Mouse (Mus musculus): ENCODE data around the gene Zfp454. TPM values are rescaled to one million over a fixed set of nuclear protein-coding genes. Genes with fewer than 3 reads are reported as not detected.

The Zfp454 gene
- polyA plus RNA-seq, 1 experiment from 2014 or later: 4.9 TPM

Other genes starting within 250 kb of the Zfp454 start
- gene Zfp354c, start 59.9 kb downstream of the Zfp454 start, polyA plus RNA-seq (2015; fragmentation: Nextera tagmentation; extraction: Ambion mirVana): 11.1 and 11.6 TPM in 2 replicates
- 0.43 and 0.45 TPM in 2 replicates for gene Zfp879, start 46.1 kb downstream of the Zfp454 start, polyA plus RNA-seq (2015; fragmentation: Nextera tagmentation; extraction: Ambion mirVana)
- gene Grm6, start 37.0 kb downstream of the Zfp454 start, polyA plus RNA-seq (2015; fragmentation: Nextera tagmentation; extraction: Ambion mirVana): not detected in 2 replicates
- 8.1 and 9.1 TPM in 2 replicates for gene Zfp2, start 28.5 kb upstream of the Zfp454 start, polyA plus RNA-seq (2015; fragmentation: Nextera tagmentation; extraction: Ambion mirVana)
- gene Zfp354b, start 44.0 kb upstream of the Zfp454 start, polyA plus RNA-seq (2015; fragmentation: Nextera tagmentation; extraction: Ambion mirVana): 0.68 and 1.0 TPM in 2 replicates
- not detected in 2 replicates for gene 4933414I15Rik, start 56.1 kb upstream of the Zfp454 start, polyA plus RNA-seq (2015; fragmentation: Nextera tagmentation; extraction: Ambion mirVana)
- not detected in 2 replicates for gene Prop1, start 66.1 kb upstream of the Zfp454 start, polyA plus RNA-seq (2015; fragmentation: Nextera tagmentation; extraction: Ambion mirVana)
- not detected in 2 replicates for gene Olfr1378, start 78.9 kb upstream of the Zfp454 start, polyA plus RNA-seq (2015; fragmentation: Nextera tagmentation; extraction: Ambion mirVana)
- not detected in 2 replicates for gene Olfr1377, start 94.3 kb upstream of the Zfp454 start, polyA plus RNA-seq (2015; fragmentation: Nextera tagmentation; extraction: Ambion mirVana)
- gene Olfr51, start 115.9 kb upstream of the Zfp454 start, polyA plus RNA-seq (2015; fragmentation: Nextera tagmentation; extraction: Ambion mirVana): not detected in 2 replicates
- gene Olfr54, start 126.6 kb upstream of the Zfp454 start, polyA plus RNA-seq (2015; fragmentation: Nextera tagmentation; extraction: Ambion mirVana): not detected in 2 replicates
- gene Olfr1375, start 160.5 kb upstream of the Zfp454 start, polyA plus RNA-seq (2015; fragmentation: Nextera tagmentation; extraction: Ambion mirVana): not detected in 2 replicates
- gene Zfp354a, start 171.6 kb upstream of the Zfp454 start, polyA plus RNA-seq (2015; fragmentation: Nextera tagmentation; extraction: Ambion mirVana): 5.4 and 6.2 TPM in 2 replicates